Mouse (Mus musculus) limb, embryonic 12.5 days (tissue): ENCODE results near the gene Catsperb. TPM values are rescaled to one million over a fixed set of nuclear protein-coding genes. Genes with fewer than 3 reads are reported as not detected.

Source experiments
- microRNA-seq: library from miRNA; unstranded; fragments of <30 nt; microRNA quantifications from one replicate; pipeline ENCODE4, GENCODE M21; 2017
- polyA plus RNA-seq: library from polyadenylated mRNA; unstranded; fragments of >200 nt; fragmentation: Nextera tagmentation; extraction: Ambion mirVana; gene quantifications from 2 replicates; pipeline ENCODE4 v1.2.1, GENCODE M21; 2016

The Catsperb gene
- polyA plus RNA-seq, 1 experiment from 2014 or later: not detected

Small RNAs within 50 kb of the gene (microRNA-seq; reads per million reads assigned to microRNA genes)
- not detected for gene Gm24542
